Mouse (Mus musculus): ENCODE measurements around the gene Pakap. TPM values are rescaled to one million over a fixed set of nuclear protein-coding genes. Genes with fewer than 3 reads are reported as not detected.
"Not testable (repeated sequence)": the region's sequence is repeated elsewhere in the genome, so short reads cannot be mapped to it uniquely, and the experiment has no call there.

The Pakap gene
- polyA plus RNA-seq, 1 experiment from 2014 or later, result 57.2 TPM

- no peaks in the 10 kb centered on the region for H3K9me3 ChIP-seq (ENCODE audit: low read depth, low read length)
- DNase-seq (no peak), ATAC-seq (ENCODE audit: insufficient read depth) (no peak)
- no peak for TF ChIP-seq CTCF (IDR thresholded peaks at IDR 0.05; ENCODE audit: low read depth)
- WGBS, result 95% methylated on average over 2 of the region's 2 CpGs
- H3K9ac ChIP-seq, result no peak overlapping the region
- H3K27ac ChIP-seq (ENCODE audit: low read depth), result no peak overlapping the region
- peaks cover 6% of the 10 kb centered on the region; the same call in 1 of the 2 replicates for H3K36me3 ChIP-seq (ENCODE audit: insufficient read depth)
- H3K4me1 ChIP-seq (ENCODE audit: insufficient read depth), result peaks cover 14% of the 10 kb centered on the region; the same call in 1 of the 2 replicates
- no peak overlapping the region for H3K4me3 ChIP-seq (ENCODE audit: low read depth, low read length)
- no peak overlapping the region for H3K4me2 ChIP-seq
- no peaks in the 10 kb centered on the region for H3K27me3 ChIP-seq (ENCODE audit: insufficient read depth, low read length)
Measured at GRCm38 (mm10) chr4:57888246-57888645, 320.3 kb downstream of the Pakap start.

GRCm38 (mm10) chr4:57888978-57889377 lies 321.0 kb downstream of the Pakap start:
- not testable (repeated sequence) for H3K9ac ChIP-seq; H3K4me3 ChIP-seq (ENCODE audit: low read depth, low read length); H3K9me3 ChIP-seq (ENCODE audit: low read depth, low read length); H3K36me3 ChIP-seq (ENCODE audit: insufficient read depth); ATAC-seq (ENCODE audit: insufficient read depth); H3K27ac ChIP-seq (ENCODE audit: low read depth); H3K4me1 ChIP-seq (ENCODE audit: insufficient read depth); DNase-seq; H3K27me3 ChIP-seq (ENCODE audit: insufficient read depth, low read length); H3K4me2 ChIP-seq
- 91% methylated on average over 1 of the region's 1 CpGs for WGBS

- Histone ChIP-seq H3K4me1 (ENCODE audit: insufficient read depth) (peaks cover 8% of the 10 kb centered on the region; the same call in 1 of the 2 replicates), H3K27ac (ENCODE audit: low read depth) (no peak overlapping the region), H3K4me3 (ENCODE audit: low read depth, low read length) (no peak overlapping the region), H3K9ac (no peak overlapping the region), H3K27me3 (ENCODE audit: insufficient read depth, low read length) (no peaks in the 10 kb centered on the region), H3K36me3 (ENCODE audit: insufficient read depth) (peaks cover 13% of the 10 kb centered on the region; the same call in 1 of the 2 replicates), H3K4me2 (no peak overlapping the region), H3K9me3 (ENCODE audit: low read depth, low read length) (no peaks in the 10 kb centered on the region)
- DNase-seq (no peak), ATAC-seq (ENCODE audit: insufficient read depth) (no peak)
- TF ChIP-seq CTCF (IDR thresholded peaks at IDR 0.05; ENCODE audit: low read depth), result no peak
- 91% methylated on average over 8 of the region's 8 CpGs for WGBS
Measured at GRCm38 (mm10) chr4:57889773-57890172, 321.8 kb downstream of the Pakap start.

GRCm38 (mm10) chr4:57892001-57892586 lies 324.1 kb downstream of the Pakap start:
- 81% methylated on average over 10 of the region's 10 CpGs for WGBS

GRCm38 (mm10) chr4:57895140-57895539 lies 327.2 kb downstream of the Pakap start:
- Histone ChIP-seq H3K27me3 (ENCODE audit: insufficient read depth, low read length) (no peaks in the 10 kb centered on the region), H3K27ac (ENCODE audit: low read depth) (no peak overlapping the region), H3K4me2 (no peak overlapping the region), H3K9me3 (ENCODE audit: low read depth, low read length) (no peaks in the 10 kb centered on the region), H3K9ac (no peak overlapping the region), H3K36me3 (ENCODE audit: insufficient read depth) (peaks cover 18% of the 10 kb centered on the region; the same call in 1 of the 2 replicates), H3K4me3 (ENCODE audit: low read depth, low read length) (no peak overlapping the region), H3K4me1 (ENCODE audit: insufficient read depth) (peaks cover 4% of the 10 kb centered on the region; the same call in 1 of the 2 replicates)
- ATAC-seq (ENCODE audit: insufficient read depth), result no peak
- 44% methylated on average over 5 of the region's 5 CpGs for WGBS
- no peak for TF ChIP-seq CTCF (IDR thresholded peaks at IDR 0.05; ENCODE audit: low read depth)
- DNase-seq, result no peak

More at GRCm38 (mm10) chr4:57892001-57892586, 324.1 kb downstream of the Pakap start:
- Histone ChIP-seq H3K4me1 (ENCODE audit: insufficient read depth) (peaks cover 4% of the 10 kb centered on the region; the same call in 1 of the 2 replicates), H3K9me3 (ENCODE audit: low read depth, low read length) (no peaks in the 10 kb centered on the region), H3K9ac (no peak overlapping the region), H3K27me3 (ENCODE audit: insufficient read depth, low read length) (no peaks in the 10 kb centered on the region), H3K27ac (ENCODE audit: low read depth) (no peak overlapping the region), H3K4me3 (ENCODE audit: low read depth, low read length) (no peak overlapping the region), H3K4me2 (no peak overlapping the region), H3K36me3 (ENCODE audit: insufficient read depth) (peaks cover 14% of the 10 kb centered on the region; the same call in 1 of the 2 replicates)
- ATAC-seq (ENCODE audit: insufficient read depth) (no peak; the same call in 1 of the 2 replicates), DNase-seq (no peak)
- TF ChIP-seq CTCF (IDR thresholded peaks at IDR 0.05; ENCODE audit: low read depth), result no peak

GRCm38 (mm10) chr4:57895902-57896301 lies 327.9 kb downstream of the Pakap start:
- Histone ChIP-seq H3K4me2 (no peak overlapping the region), H3K9me3 (ENCODE audit: low read depth, low read length) (no peaks in the 10 kb centered on the region), H3K27me3 (ENCODE audit: insufficient read depth, low read length) (no peaks in the 10 kb centered on the region), H3K36me3 (ENCODE audit: insufficient read depth) (peaks cover 18% of the 10 kb centered on the region; the same call in 1 of the 2 replicates), H3K9ac (no peak overlapping the region), H3K4me3 (ENCODE audit: low read depth, low read length) (no peak overlapping the region), H3K4me1 (ENCODE audit: insufficient read depth) (peaks cover 4% of the 10 kb centered on the region; the same call in 1 of the 2 replicates), H3K27ac (ENCODE audit: low read depth) (no peak overlapping the region; the same call in 1 of the 2 replicates)
- WGBS, result 38% methylated on average over 6 of the region's 6 CpGs
- ATAC-seq (ENCODE audit: insufficient read depth) (no peak), DNase-seq (no peak)
- no peak for TF ChIP-seq CTCF (IDR thresholded peaks at IDR 0.05; ENCODE audit: low read depth)

- WGBS, result 86% methylated on average over 3 of the region's 3 CpGs
- ATAC-seq (ENCODE audit: insufficient read depth) (no peak), DNase-seq (no peak)
- no peak overlapping the region for H3K4me2 ChIP-seq
- no peak overlapping the region for H3K27ac ChIP-seq (ENCODE audit: low read depth)
- peaks cover 18% of the 10 kb centered on the region; the same call in 1 of the 2 replicates for H3K36me3 ChIP-seq (ENCODE audit: insufficient read depth)
- no peaks in the 10 kb centered on the region for H3K27me3 ChIP-seq (ENCODE audit: insufficient read depth, low read length)
- no peak overlapping the region for H3K4me3 ChIP-seq (ENCODE audit: low read depth, low read length)
- no peaks in the 10 kb centered on the region for H3K9me3 ChIP-seq (ENCODE audit: low read depth, low read length)
- TF ChIP-seq CTCF (IDR thresholded peaks at IDR 0.05; ENCODE audit: low read depth), result no peak
- H3K9ac ChIP-seq, result no peak overlapping the region
- peaks cover 4% of the 10 kb centered on the region; the same call in 1 of the 2 replicates for H3K4me1 ChIP-seq (ENCODE audit: insufficient read depth)
Measured at GRCm38 (mm10) chr4:57896631-57897030, 328.7 kb downstream of the Pakap start.
